Mouse (Mus musculus) heart, postnatal 10 days (tissue): ENCODE results near the gene Ror1. TPM values are rescaled to one million over a fixed set of nuclear protein-coding genes. Genes with fewer than 3 reads are reported as not detected.
A peak's percentile ranks its signal among the peaks of the same experiment; 100 is the strongest.

Experiments used
- DNase-seq, 2 experiments: peaks; one replicate each; pipeline ENCODE4 v3.0.0; 2021
- intact Hi-C: fragments of 180-260 bp; cut with DNase I; formaldehyde crosslinking; loops from one replicate; pipeline ENCODE4 v1.15.1; 2025
- total RNA-seq, 2 experiments: library from RNA; stranded (reverse); gene quantifications; 2 replicates each; pipeline ENCODE4 v1.2.3; 2021

Ror1 gene
- total RNA-seq, 2 experiments from 2014 or later, result 23.5 to 24.0 TPM

DNA sequence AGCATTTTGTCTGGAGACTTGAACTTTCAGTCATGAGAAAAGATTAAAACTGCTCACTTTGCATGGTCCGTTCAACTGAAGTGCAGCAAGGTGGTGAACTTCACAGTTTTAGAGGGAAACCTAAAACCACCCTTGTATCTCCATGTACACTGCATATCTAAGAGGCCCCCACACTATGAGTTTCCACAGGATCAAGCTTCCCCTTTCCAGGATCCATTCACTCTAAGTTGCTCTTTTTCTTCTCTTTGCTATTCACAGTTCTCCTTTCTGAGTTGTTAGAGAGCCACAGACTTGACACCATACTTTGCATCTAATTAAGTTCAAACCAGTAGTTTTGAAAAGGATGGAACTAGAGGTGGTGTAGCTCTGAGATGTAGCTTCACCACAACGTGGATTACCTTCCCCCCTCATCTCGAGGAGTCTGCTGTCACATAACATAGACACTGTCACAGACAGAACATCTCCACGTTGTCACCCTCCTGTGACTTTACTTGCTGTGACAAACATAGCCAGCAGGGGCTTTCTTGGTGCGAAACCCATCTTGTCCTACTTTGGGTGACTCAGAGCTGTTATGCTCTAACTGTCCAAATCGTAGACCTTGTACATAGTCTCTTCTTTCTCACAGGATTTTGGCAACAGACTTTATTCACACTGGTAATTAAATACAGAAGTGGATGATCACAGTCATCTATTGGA, 146.6 kb downstream of the Ror1 start:
- no peak for DNase-seq
- intact Hi-C loops, result no loop called here

DNA sequence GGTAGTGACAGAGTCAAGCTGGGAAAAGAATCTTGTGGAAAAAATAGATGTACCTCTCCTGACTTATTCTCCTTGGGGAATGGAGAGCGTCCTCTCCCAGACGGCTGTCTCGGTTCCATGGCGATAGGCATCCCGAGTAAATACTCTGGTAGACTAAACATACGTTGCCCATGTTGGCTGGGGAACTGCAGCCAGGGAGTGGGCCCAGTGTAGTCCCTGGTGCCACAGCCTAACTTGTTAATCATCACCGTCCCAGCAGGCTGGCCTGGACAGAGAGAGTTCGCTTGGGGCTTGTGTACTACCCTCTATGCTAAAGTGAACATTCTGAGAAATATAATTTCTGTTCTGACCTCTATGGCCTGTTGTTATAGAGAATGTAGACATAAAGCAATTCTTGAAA, 148.7 kb downstream of the Ror1 start:
- DNase-seq, result no peak
- intact Hi-C loops, result no loop called here

DNA sequence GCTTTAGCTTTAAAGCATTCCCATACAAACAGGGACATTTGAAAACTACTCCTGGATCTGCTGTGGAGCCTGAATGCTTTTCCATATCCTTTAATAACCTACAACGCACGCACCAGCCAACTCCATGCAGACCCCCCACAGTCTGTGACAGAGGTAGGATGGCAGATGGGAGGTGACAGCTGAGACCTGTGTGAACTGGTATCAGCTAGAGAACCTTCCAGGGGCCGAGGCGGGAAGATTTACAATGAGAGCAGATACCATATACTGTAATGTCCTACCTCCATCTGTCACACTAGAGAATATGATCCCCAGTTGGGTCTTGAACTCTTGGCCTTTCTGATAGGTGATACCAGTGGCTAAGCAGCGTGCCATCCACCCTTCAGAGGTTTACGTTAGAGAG, 149.1 kb downstream of the Ror1 start:
- intact Hi-C loops, result no loop called here
- no peak for DNase-seq

DNA sequence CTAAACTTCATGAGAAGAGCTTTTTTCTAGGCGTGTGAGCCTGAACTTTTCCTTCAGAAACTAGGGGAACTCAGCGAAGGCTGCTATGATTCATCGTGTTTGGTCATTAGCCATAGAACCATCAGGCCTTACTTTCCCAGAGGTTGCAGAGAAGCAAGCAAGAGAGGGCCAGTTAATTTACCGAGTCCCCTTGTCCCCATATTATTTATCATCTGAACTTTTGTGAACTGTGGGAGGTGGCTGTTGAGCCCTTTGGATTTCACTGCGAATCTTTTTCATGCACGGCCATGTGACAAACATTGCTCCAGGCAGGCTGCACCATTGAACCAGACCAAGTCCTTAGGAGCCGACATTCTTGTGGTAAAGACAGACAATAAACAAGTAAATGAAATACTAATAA, 152.2 kb downstream of the Ror1 start:
- no peak for DNase-seq
- intact Hi-C loops, result no loop called here

DNA sequence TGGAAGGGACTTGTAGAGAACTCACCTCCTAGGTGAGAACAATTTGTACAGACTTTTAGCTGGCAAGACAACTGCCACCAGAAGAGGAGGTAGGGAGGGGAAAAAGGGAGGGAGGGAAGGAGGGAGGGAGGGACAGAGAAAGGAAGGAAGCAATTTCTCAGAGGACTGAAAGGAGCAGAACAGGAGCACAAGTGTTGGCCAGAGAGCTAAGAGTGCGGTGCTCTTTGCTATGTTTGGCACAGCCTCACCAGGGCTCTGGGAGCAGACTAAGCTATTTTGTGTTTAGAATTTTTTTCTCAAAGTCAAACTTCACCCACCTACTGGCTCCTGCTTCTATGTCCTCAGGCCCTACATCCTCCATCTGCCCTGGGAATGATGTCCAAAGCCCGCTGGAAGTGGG, 152.7 kb downstream of the Ror1 start:
- DNase-seq, result no peak
- intact Hi-C loops, result no loop called here

DNA sequence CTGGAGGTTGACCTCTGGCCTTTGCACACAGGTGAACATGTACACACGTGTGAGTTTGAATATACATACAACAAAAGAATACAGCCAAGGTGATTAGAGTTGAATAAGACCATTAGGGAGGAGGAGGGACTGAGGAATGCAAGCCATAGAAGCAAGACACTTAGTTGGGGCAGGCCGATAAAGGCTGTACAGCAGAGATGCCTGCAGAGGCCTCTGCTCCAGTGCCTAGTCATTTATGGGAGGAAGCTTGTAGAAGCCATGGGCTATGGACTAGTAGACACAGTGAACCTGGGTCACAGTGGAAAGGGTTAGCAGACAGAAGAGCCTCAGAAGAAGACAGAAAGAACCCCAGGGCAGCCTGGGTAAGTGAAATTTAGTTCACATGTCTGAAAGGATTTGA, 155.7 kb downstream of the Ror1 start:
- intact Hi-C loops, result no loop called here
- DNase-seq, result no peak

GRCm38 (mm10) chr4:100252050-100252449, 156.5 kb downstream of the Ror1 start:
- intact Hi-C loops, result no loop called here
- no peak for DNase-seq

- peak in 1 of 2 experiments; percentile 33 for DNase-seq
- intact Hi-C loops, result no loop called here
Observed at GRCm38 (mm10) chr4:100252646-100253045, 157.1 kb downstream of the Ror1 start.

GRCm38 (mm10) chr4:100253401-100253800, 157.8 kb downstream of the Ror1 start:
- intact Hi-C loops, result no loop called here
- DNase-seq, result no peak

- DNase-seq, result no peak
- intact Hi-C loops, result no loop called here
Observed at GRCm38 (mm10) chr4:100253831-100254230, 158.2 kb downstream of the Ror1 start.

DNA sequence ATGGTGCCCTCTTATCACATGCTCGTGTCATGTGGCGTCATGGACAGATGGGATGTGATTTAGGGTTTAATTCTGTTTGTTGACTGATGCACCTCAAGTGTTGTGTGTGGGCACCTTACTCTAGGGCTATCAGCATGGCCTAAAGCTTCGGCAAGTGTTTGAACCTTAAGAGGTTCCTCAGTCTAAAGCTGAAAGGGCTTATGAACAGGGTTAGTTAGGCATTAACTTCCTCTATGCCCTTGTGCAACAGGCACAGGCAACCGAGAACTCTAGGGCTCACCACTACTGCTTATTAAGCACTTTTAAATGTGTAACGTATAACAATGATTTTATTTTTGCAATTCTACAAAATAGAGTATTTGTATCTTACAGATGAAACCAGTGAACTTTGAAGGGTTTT, 162.9 kb downstream of the Ror1 start:
- intact Hi-C loops, result no loop called here

DNA sequence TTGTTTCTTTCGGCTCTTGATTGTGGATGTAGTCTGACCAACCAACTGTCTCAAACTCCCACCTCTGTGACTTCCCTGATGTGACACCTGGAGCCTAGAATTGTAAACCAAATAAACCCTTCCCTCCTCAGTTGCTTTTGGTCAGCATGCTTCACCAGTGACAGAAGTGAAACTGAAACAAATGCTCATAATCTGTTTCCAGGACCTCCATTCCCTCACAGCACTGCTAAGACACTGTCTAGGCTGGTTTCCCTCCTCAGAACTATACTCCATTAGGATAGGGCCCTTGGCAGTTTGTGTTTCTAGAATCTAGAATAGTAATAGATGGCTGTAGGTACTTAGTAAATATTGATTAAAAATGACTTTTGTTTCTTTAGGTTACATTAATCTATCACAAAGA, 168.3 kb downstream of the Ror1 start:
- intact Hi-C loops, result no loop called here
- no peak for DNase-seq

More for the DNA sequence above, 162.9 kb downstream of the Ror1 start:
- DNase-seq, result no peak

DNA sequence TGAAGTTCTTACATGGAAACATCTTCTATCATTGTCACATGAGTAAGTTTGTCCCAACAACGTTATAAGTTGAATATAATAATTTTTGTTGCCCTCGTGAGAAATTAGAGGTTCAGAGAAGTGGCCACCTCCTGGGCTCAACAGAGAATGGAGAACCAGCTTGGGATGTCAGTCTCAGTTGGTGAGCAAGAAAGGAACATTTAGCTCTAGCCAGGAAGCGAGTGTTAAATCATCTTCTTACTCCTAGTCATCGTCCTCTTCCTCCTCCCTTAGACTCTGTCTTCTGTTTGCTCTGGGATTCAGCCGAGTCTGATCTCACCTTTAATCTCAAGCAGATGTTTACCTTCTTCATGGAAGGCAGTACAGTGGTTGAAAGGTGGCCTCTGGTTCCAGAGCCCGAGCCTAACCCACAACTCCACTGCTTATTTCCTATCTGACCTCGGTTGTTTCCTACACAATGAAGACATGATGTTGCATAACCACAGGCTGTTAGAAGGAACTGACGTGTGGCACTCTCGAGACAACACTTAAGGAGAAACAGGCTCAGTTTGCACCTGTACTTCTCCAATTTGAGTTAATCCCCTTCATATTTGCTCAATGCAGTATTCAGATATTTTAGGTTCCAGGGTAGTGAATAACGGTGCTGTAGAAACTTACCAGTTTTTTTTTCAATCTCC, 175.6 kb downstream of the Ror1 start:
- intact Hi-C loops, result no loop called here
- DNase-seq, result no peak

DNA sequence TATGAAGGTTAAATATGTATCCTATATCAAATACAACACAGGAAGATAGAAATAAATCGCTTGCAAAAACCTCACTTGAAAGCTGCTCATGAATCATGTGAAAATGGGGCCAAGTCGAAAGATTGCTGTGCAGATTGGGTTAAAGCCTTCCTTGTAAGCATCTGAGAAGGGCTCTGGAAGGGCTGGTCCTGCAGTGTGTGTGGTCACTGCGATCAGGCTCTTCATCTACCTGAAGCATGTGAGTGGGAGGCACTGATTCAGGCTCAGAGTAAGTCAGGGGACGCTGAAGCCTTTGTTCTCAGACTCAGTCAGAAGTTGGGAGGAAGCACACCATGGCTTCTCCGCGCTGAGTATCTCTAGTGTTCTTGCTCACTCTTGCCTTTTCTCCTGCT, 176.1 kb downstream of the Ror1 start:
- no peak for DNase-seq
- intact Hi-C loops, result no loop called here

DNA sequence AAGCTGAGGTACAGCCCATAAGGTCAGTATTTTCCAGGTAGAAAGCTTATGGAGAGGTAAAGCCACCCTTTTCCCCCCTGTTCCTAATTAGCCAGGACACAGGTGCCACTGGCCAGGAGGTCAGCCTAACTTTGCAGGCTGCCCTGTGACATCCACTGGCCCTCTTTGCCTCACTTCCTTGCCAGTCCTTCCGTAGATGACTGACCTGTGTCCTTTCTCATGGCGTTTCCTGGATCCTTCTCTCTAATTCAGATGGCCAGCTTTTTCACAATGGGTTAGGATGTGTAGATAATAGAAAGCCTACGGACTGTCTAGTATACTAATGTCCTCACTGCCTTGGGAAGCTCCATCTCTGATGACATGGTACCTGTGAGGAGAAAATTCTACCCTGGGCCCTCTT, 177.8 kb downstream of the Ror1 start:
- no peak for DNase-seq
- intact Hi-C loops, result no loop called here

DNA sequence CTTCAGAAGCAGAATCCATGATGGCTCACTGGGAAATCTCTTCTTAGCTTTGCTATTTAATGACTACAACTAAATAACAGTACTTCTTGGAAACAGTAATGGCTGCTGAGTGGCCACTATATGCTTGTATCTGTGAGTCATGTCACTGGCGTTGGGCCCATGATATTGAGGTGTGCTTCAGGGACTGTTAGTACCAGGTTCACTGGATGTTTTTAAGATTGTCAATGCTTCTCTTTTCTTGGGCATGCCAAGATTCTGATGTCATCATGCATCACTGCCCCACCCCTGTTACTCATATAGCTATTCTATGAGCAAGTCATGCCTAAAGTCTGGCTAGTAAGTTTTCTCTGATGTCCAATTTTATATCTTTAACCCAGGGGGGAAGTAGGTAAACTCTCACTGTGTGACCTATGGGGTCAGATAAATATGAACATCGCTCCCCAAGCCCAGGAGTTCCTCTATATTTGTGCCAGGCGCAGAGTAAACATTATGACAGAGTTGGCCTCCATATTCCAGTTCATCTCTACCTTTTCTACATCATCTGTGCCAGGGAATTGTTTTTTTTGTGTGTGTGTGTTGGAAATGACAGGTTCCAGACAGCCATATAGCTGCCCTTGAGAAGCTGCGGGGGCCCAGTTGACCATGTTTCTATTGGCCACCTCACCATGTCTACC, 178.4 kb downstream of the Ror1 start:
- intact Hi-C loops, result loop anchor here (2.0 kb wide), 1 partner anchor 35 kb away; no protein-coding TSS in a partner anchor
- no peak for DNase-seq

GRCm38 (mm10) chr4:100276482-100276881, 180.9 kb downstream of the Ror1 start:
- DNase-seq, result no peak
- intact Hi-C loops, result no loop called here

GRCm38 (mm10) chr4:100276970-100277369, 181.4 kb downstream of the Ror1 start:
- intact Hi-C loops, result no loop called here
- DNase-seq, result no peak

DNA sequence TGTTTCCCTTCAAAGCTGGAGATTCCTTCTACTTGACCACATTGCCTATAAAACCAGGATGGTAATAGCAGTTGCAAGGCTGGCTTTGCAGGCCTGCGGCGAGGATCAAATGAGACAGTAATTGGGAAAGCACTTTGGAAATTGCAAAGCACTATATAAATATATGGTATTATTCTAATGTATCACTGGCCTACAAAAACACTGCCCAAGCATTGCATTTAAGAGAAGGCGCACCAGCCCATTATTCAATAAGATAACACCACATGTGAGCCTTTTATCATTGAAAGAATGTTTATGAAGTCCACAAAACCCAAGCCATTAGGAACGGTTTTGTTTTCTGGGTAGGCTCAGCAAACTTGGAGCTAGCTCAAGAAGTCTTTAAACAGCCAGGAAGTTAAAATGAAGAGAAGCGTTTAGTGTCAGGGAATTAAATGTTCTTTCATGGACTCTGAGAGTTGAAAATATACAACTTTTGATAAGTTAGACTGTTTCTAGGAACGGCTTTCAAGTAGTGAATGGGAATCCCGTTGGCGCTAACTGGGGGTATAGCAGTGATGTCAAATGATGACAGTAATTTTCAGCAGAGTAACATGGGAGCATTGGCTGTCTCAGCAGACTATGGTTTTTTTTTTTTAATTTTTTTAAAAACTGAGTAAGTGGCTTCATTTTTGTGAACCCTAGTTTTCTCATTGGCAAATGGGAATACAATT, 187.7 kb downstream of the Ror1 start:
- no peak for DNase-seq
- intact Hi-C loops, result no loop called here

- intact Hi-C loops, result no loop called here
- peak; percentile 42 to 53 for DNase-seq
Observed at GRCm38 (mm10) chr4:100284528-100284927, 188.9 kb downstream of the Ror1 start.

DNA sequence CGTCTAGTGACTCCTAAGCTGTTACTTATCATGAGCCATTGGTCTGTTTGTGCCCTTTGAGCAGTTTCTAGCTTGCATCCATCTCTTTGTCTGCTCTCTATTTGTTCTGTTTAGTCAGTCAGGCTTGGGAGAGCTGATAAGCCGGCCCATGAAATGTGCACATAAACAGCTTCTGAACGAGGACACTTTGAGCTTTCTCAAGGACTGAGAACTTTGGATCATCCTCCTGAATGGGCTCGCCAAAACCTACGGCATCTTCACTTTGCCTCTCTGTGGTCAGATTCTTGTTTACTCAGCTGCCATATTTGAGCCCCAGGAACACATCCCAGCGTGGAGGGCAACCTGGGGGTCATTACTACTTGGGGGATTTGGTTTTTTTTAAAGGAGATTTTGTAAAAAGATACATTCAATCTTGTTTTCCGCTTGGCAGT, 190.5 kb downstream of the Ror1 start:
- peak in 1 of 2 experiments; percentile 18 for DNase-seq
- intact Hi-C loops, result no loop called here
